Mouse (Mus musculus): ENCODE measurements around the gene Bmyc. TPM values are rescaled to one million over a fixed set of nuclear protein-coding genes. Genes with fewer than 3 reads are reported as not detected.
"Not testable (repeated sequence)": the region's sequence is repeated elsewhere in the genome, so short reads cannot be mapped to it uniquely, and the experiment has no call there.

Gene Bmyc
- polyA plus RNA-seq, 1 experiment from 2014 or later = 47.0 TPM

DNA sequence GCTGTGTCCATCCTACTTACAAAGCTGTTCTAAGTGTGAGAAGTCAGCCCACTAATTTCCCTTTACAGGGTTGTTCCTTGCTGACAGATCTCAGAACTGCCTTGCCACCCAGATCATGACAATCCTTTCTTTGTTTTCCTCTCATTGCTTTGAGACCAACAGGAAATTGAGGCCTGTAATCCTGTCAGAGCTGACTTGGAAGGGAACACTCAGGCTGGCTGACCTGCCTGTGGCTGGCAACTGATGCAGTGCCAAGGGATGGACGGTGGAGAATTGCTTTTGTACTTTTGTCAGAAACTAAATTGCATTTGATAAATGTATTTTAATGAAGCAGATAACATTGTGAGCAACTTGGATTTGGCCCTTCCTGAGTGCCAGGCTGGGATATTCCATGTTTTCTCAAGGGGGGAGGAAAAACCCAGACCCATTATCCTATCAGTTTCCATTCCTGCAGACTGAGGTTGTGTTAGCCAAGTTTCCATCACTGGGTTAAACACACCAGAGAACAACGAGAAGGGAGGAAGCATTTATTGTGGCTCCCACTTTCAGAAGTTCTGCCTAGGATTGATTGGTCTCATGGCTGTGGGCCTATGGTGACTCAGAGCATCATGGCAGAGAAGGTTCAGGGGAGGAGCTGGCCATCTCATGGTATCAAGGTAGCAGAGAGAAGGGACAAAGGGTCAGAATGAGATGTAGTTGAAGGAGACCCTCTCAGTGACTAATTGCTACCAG is 26.8 kb downstream of the Bmyc start:
- 41% methylated on average over 2 of the region's 2 CpGs for WGBS
- Histone ChIP-seq H3K9ac (no peak overlapping the region), H3K9me3 (0 out of 2 replicates have a peak, but pooled peaks cover 3% of the 10 kb centered on the region), H3K4me3 (no peak overlapping the region), H3K36me3 (no peaks in the 10 kb centered on the region), H3K27me3 (replicated peaks) (no peaks in the 10 kb centered on the region), H3K4me2 (no peak overlapping the region), H3K27ac (replicated peaks) (peak overlapping the region; percentile 6), H3K4me1 (no peaks in the 10 kb centered on the region)
- ATAC-seq (ENCODE audit: extremely low read depth, insufficient number of reproducible peaks, low FRiP score, low TSS enrichment) = no peak

DNA sequence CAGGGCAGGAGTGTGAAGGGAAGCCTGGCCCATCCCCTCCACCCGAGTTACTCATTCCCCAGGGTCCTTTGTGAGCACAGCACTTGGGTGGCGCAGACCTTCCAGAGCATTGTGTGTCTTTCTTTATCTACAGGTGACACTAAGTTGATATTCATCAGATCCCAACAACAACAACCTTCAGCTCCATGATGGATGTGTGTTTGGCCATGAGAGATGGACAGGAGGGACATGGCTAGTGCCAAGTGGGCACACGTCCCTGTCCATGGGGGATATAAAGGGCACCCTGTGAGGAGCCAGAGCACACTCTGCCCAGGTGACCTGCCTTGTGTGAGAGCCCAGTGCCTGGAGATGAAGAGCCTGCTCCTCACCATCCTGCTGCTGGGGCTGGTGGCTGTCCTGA is 30.2 kb downstream of the Bmyc start, which contains the start of gene Obp2b:
Gene Obp2b, plus strand, starts transcription at position 301 of the 400 bp plus-strand sequence.
- 65% methylated on average over 3 of the region's 3 CpGs for WGBS
- not testable (repeated sequence) for H3K9me3 ChIP-seq; H3K27me3 ChIP-seq (replicated peaks); H3K4me1 ChIP-seq; H3K4me2 ChIP-seq; H3K4me3 ChIP-seq; ATAC-seq (ENCODE audit: extremely low read depth, insufficient number of reproducible peaks, low FRiP score, low TSS enrichment); H3K27ac ChIP-seq (replicated peaks); H3K9ac ChIP-seq; H3K36me3 ChIP-seq

DNA sequence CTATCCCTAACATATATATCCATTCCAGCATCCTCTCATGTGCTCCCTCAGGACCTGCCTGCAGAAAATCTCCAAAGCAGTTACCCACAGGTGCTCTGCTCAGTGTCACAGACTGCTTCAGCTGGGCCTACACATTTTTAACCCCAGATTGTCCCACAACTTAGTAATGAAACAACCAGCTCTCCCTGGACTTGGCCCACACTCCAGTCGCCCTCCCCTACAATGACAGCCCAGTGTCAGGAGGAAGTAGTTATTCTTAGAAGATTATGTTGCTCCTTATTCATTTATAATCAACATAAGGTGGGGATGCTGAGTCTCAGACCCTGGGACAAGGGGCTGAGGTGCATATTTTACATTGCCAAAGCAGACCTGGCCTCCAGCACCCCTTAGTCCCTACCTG is 35.1 kb downstream of the Bmyc start:
- Histone ChIP-seq H3K36me3 (no peaks in the 10 kb centered on the region), H3K4me2 (no peak overlapping the region), H3K27me3 (replicated peaks) (no peaks in the 10 kb centered on the region), H3K9ac (no peak overlapping the region), H3K4me3 (no peak overlapping the region), H3K9me3 (no peaks in the 10 kb centered on the region), H3K4me1 (no peaks in the 10 kb centered on the region), H3K27ac (replicated peaks) (no peak overlapping the region)
- ATAC-seq (ENCODE audit: extremely low read depth, insufficient number of reproducible peaks, low FRiP score, low TSS enrichment) = no peak
- WGBS = 58% methylated on average over 1 of the region's 1 CpGs

DNA sequence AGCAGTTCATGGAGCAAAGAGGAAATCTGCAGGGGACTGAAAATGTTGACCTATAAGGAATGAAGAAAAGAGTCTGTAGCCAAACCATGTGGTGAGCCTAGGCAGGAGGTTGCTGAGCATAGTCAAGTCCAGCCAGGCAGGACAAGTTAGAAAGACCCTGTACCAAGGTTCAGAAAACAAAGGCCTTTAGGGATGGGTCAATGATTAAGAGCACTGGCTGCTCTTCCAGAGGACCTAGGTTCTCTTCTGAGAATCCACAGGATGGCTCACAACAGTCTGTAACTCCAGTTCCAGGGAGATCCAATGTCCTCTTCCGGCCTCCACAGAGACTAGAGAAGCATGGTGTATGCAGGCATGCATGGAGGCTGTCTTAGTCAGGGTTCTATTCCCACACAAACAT is 47.7 kb downstream of the Bmyc start:
- H3K9ac ChIP-seq = no peak overlapping the region
- H3K4me1 ChIP-seq = no peaks in the 10 kb centered on the region
- 88% methylated on average over 1 of the region's 1 CpGs for WGBS
- no peaks in the 10 kb centered on the region for H3K27me3 ChIP-seq (replicated peaks)
- peaks cover 11% of the 10 kb centered on the region for H3K9me3 ChIP-seq
- no peak overlapping the region for H3K27ac ChIP-seq (replicated peaks)
- no peak overlapping the region for H3K4me3 ChIP-seq
- no peak overlapping the region for H3K4me2 ChIP-seq
- no peak for ATAC-seq (ENCODE audit: extremely low read depth, insufficient number of reproducible peaks, low FRiP score, low TSS enrichment)
- no peaks in the 10 kb centered on the region for H3K36me3 ChIP-seq

Other genes starting within 250 kb of the Bmyc start
- gene Clic3, start 249.9 kb upstream of the Bmyc start, polyA plus RNA-seq (2015; fragmentation: Nextera tagmentation; extraction: Ambion mirVana) = 1.8 and 2.5 TPM in 2 replicates
- 25.6 and 25.7 TPM in 2 replicates for gene Paxx, start 245.6 kb upstream of the Bmyc start, polyA plus RNA-seq (2015; fragmentation: Nextera tagmentation; extraction: Ambion mirVana)
- gene Ptgds, start 236.7 kb upstream of the Bmyc start, polyA plus RNA-seq (2015; fragmentation: Nextera tagmentation; extraction: Ambion mirVana) = 19.8 and 20.7 TPM in 2 replicates
- gene Lcn12, start 212.8 kb upstream of the Bmyc start, polyA plus RNA-seq (2015; fragmentation: Nextera tagmentation; extraction: Ambion mirVana) = not detected in 2 replicates
- 73.8 and 83.9 TPM in 2 replicates for gene Fbxw5, start 206.0 kb upstream of the Bmyc start, polyA plus RNA-seq (2015; fragmentation: Nextera tagmentation; extraction: Ambion mirVana)
- gene C8g, start 205.0 kb upstream of the Bmyc start, polyA plus RNA-seq (2015; fragmentation: Nextera tagmentation; extraction: Ambion mirVana) = 3.1 and 3.5 TPM in 2 replicates
- gene Traf2, start 159.8 kb upstream of the Bmyc start, polyA plus RNA-seq (2015; fragmentation: Nextera tagmentation; extraction: Ambion mirVana) = 21.0 and 22.9 TPM in 2 replicates
- gene Edf1, start 148.9 kb upstream of the Bmyc start, polyA plus RNA-seq (2015; fragmentation: Nextera tagmentation; extraction: Ambion mirVana) = 277 and 302 TPM in 2 replicates
- gene Mamdc4, start 131.9 kb upstream of the Bmyc start, polyA plus RNA-seq (2015; fragmentation: Nextera tagmentation; extraction: Ambion mirVana) = 4.6 and 7.3 TPM in 2 replicates
- 177 and 199 TPM in 2 replicates for gene Phpt1, start 131.5 kb upstream of the Bmyc start, polyA plus RNA-seq (2015; fragmentation: Nextera tagmentation; extraction: Ambion mirVana)
- 0.14 and 0.27 TPM in 2 replicates for gene Ajm1, start 125.0 kb upstream of the Bmyc start, polyA plus RNA-seq (2015; fragmentation: Nextera tagmentation; extraction: Ambion mirVana)
- gene Rabl6, start 98.2 kb upstream of the Bmyc start, polyA plus RNA-seq (2015; fragmentation: Nextera tagmentation; extraction: Ambion mirVana) = 42.9 and 47.6 TPM in 2 replicates
- gene Ccdc183, start 89.1 kb upstream of the Bmyc start, polyA plus RNA-seq (2015; fragmentation: Nextera tagmentation; extraction: Ambion mirVana) = 0.11 and 0.13 TPM in 2 replicates
- 20.3 and 20.4 TPM in 2 replicates for gene Tmem141, start 84.7 kb upstream of the Bmyc start, polyA plus RNA-seq (2015; fragmentation: Nextera tagmentation; extraction: Ambion mirVana)
- gene Fcna, start 78.7 kb upstream of the Bmyc start, polyA plus RNA-seq (2015; fragmentation: Nextera tagmentation; extraction: Ambion mirVana) = 2.3 and 2.6 TPM in 2 replicates
- not detected in 2 replicates for gene Lcn8, start 53.6 kb upstream of the Bmyc start, polyA plus RNA-seq (2015; fragmentation: Nextera tagmentation; extraction: Ambion mirVana)
- not detected in 2 replicates for gene Lcn5, start 48.8 kb upstream of the Bmyc start, polyA plus RNA-seq (2015; fragmentation: Nextera tagmentation; extraction: Ambion mirVana)
- gene Lcn6, start 30.0 kb upstream of the Bmyc start, polyA plus RNA-seq (2015; fragmentation: Nextera tagmentation; extraction: Ambion mirVana) = not detected in 2 replicates
- gene Lcn10, start 24.0 kb upstream of the Bmyc start, polyA plus RNA-seq (2015; fragmentation: Nextera tagmentation; extraction: Ambion mirVana) = not detected in 2 replicates
- not detected in 2 replicates for gene Obp2a, start 6.7 kb upstream of the Bmyc start, polyA plus RNA-seq (2015; fragmentation: Nextera tagmentation; extraction: Ambion mirVana)
- gene Obp2b, start 30.3 kb downstream of the Bmyc start, polyA plus RNA-seq (2015; fragmentation: Nextera tagmentation; extraction: Ambion mirVana) = not detected in 2 replicates
- not detected in 2 replicates for gene Lcn3, start 58.8 kb downstream of the Bmyc start, polyA plus RNA-seq (2015; fragmentation: Nextera tagmentation; extraction: Ambion mirVana)
- gene Lcn11, start 70.3 kb downstream of the Bmyc start, polyA plus RNA-seq (2015; fragmentation: Nextera tagmentation; extraction: Ambion mirVana) = not detected in 2 replicates
- not detected in 2 replicates for gene Gm13539, start 75.5 kb downstream of the Bmyc start, polyA plus RNA-seq (2015; fragmentation: Nextera tagmentation; extraction: Ambion mirVana)
- gene Glt6d1, start 109.1 kb downstream of the Bmyc start, polyA plus RNA-seq (2015; fragmentation: Nextera tagmentation; extraction: Ambion mirVana) = not detected in 2 replicates
- not detected in 2 replicates for gene Lcn9, start 116.4 kb downstream of the Bmyc start, polyA plus RNA-seq (2015; fragmentation: Nextera tagmentation; extraction: Ambion mirVana)
- not detected in 2 replicates for gene Sohlh1, start 140.5 kb downstream of the Bmyc start, polyA plus RNA-seq (2015; fragmentation: Nextera tagmentation; extraction: Ambion mirVana)
- 0.07 and 0.11 TPM in 2 replicates for gene Kcnt1, start 157.0 kb downstream of the Bmyc start, polyA plus RNA-seq (2015; fragmentation: Nextera tagmentation; extraction: Ambion mirVana)

Measured in heart, embryonic 13.5 days (tissue).